Mouse (Mus musculus) inflammation-experienced regulatory T-cells, adult 6 months (primary cell): ENCODE results near the gene Rnf43. TPM values are rescaled to one million over a fixed set of nuclear protein-coding genes. Genes with fewer than 3 reads are reported as not detected.

Experiments
- ATAC-seq: one replicate; pipeline ENCODE4 v1.8.0; 2017
- polyA plus RNA-seq, 3 experiments: library from polyadenylated mRNA; unstranded; fragments of 100-300 nt; shearing (Covaris generic); gene quantifications; one replicate each; pipeline ENCODE4 v1.2.1; 2017

Rnf43 gene
- polyA plus RNA-seq, 3 experiments from 2014 or later, result 35.2 to 53.0 (median 47.2) TPM

DNA sequence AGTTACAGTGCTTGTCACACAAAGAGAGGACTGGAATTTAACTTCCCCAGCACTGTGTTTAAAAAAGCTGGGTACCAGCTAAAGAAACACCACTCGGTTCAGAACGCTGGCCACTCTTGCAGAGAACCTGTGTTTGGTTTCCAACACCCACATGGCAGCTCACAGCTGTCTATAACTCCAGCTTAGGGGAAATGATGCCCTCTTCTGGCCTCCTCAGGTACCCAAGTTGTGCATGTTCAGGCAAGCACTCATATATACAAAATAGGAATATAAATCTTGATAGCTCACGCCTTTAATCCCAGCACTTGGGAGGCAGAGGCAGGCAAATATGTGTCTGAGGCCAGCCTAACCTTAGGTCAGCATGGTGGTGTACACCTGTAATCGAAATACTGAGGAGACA is 53.5 kb downstream of the Rnf43 start:
- no peak for ATAC-seq

DNA sequence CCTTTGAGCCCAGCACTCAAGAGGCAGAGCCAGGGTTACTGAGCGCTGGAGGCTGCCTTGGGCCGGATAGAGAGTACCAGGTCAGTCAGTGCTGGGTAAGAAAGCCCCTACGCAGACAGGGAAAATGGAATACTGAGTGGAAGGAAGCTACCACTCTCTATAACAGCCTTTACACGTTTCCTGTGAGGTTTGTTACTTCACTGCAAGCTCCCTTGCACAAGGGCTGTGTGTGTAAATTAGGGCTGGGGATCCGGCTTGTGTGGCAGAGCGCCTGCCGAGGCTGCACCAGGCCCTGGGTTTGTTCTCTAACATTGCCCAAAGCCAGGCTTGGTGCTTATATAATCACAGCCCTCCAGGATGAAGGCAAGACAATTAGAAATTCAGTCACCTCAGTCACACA is 57.0 kb downstream of the Rnf43 start:
- no peak for ATAC-seq

DNA sequence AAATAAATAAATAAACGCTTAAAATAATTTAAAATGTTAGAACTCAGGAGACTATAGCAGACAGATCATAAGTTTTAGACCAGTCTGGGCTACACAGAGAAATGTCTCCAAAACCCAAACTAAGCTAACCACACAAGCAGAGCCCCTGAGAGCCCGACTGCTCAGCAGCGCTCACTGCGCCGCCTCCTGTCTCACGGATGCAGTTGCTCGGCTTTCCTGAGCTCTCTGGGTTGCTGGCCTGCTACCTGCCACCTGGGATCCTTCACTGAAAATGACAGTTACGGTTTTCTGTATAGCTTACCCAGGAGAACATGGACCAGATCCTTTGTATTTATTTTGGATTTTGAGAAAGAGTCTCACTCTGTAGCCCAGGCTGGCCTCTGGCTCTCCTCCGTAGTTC is 57.8 kb downstream of the Rnf43 start:
- peak; percentile 73 for ATAC-seq

DNA sequence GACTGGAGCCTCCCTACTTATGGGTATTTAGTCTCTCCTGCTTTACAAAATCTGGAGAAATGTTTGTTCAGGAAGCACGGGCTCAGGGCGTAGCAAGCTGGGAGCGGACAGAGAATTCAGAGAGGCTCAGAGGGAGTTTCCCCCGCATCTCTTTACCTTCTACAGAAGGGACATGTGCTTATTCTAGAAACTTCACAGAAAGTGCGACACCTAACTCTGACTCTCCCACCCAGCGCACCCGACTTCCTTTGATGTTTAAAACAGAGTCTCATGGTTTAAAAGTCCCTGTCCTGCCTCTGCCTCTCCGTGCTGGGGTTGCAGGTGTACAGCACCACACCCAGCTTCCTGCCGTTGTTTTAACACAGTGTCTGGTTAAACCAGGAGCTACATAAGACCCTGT is 58.3 kb downstream of the Rnf43 start:
- ATAC-seq, result peak; percentile 90

DNA sequence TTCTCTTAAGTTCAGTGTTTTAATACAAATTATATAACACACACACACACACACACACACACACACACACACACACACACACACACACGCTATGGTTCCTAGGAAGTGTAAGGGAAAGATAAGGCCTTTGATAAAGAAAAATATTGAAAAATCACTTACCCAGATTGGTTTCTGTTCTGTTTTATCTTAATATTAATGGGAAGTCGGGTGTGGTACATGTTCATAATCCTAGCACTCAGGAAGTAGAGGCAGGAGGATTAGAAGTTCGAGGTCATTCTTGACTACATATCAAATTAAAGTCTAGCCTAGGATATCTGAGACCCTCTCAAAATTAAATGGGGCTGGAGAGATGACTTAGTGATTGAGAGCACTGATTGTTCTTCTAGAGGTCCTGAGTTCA is 59.6 kb downstream of the Rnf43 start:
- ATAC-seq, result no peak

- no peak for ATAC-seq
Observed at GRCm38 (mm10) chr11:87722891-87723290, 60.4 kb downstream of the Rnf43 start.

GRCm38 (mm10) chr11:87725515-87725914 is 63.0 kb downstream of the Rnf43 start:
- no peak for ATAC-seq

DNA sequence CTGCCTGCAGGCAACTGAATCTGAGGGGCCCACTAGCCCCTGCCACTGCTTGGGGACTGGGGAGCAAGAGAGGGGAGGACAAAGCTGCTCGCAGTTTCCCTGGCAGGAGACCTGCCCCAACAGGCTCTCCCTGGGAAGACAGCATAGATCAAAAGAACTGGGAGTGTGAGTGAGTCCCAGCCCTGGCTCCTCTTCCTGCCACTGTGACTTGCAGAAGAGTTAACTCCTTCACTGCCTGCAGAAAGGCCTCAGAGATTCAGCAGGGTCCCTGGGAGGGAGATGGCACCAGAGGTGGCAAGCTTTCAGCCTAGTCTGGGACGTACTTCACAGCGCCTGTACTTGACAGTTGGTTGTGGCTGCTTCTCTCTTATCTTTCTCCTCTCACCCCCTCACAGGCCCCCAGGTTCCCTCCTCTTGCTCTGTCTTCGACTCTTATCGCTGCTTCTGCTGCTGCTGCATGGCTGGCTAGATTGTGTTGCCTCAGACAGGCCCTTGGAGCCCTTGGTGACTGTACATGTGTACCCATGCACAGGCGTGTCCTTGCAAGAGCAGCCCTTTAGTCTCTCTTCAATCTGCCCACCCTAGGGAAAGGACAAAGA is 63.5 kb downstream of the Rnf43 start:
- peak; percentile 41 for ATAC-seq

DNA sequence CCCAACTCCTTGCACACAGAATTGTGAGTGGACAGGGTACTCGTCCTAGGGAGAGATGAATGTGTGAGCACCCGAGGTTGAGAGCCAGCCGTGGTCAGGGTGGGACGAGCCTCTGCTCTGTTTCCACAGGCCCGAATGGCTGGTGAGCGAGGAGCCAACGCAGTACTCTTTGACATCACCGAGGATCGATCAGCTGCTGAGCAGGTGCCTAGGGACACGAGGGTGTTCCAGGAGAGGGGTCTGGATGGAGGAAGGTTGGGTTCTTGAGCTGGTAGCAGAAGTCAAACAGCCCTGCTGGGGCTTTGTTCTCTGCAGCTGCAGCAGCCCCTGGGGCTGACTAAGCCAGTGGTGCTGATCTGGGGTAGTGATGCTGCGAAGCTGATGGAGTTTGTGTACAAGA is 64.5 kb downstream of the Rnf43 start:
- no peak for ATAC-seq

GRCm38 (mm10) chr11:87727471-87727870 is 64.9 kb downstream of the Rnf43 start:
- ATAC-seq, result no peak

DNA sequence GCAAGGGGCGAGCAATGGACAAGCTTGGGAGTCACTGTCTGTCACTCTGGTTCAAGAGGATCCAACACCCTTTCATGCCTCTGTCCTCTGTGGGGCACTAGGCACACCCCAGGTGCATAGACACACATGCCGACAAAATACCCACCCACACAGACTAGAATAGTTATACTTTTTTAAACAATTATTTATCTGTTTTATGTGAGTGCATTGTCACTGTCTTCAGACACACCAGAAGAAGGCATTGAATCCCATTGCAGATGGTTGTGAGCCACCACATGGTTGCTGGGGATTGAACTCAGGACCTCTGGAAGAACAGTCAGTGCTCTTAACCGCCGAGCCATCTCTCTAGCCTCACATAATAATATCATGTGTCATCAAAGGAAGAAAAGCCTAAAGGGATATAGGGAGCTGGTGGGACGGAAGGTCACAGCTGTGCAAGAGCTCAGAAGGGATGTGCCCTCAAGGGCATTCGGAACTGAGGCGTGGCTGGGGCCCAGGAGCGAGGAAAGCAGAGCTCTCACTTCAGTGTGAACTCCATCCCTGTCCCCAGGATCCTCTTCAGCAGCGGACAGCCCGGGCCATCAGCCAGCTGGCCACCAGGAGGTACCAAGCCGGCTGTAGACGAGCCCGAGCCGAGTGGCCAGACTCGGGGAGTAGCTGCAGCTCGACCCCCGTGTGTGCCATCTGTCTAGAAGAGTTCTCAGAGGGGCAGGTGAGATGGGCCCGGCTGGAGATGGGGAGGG is 66.5 kb downstream of the Rnf43 start:
- no peak for ATAC-seq

- no peak for ATAC-seq
Observed at GRCm38 (mm10) chr11:87729593-87730185, 67.2 kb downstream of the Rnf43 start.

DNA sequence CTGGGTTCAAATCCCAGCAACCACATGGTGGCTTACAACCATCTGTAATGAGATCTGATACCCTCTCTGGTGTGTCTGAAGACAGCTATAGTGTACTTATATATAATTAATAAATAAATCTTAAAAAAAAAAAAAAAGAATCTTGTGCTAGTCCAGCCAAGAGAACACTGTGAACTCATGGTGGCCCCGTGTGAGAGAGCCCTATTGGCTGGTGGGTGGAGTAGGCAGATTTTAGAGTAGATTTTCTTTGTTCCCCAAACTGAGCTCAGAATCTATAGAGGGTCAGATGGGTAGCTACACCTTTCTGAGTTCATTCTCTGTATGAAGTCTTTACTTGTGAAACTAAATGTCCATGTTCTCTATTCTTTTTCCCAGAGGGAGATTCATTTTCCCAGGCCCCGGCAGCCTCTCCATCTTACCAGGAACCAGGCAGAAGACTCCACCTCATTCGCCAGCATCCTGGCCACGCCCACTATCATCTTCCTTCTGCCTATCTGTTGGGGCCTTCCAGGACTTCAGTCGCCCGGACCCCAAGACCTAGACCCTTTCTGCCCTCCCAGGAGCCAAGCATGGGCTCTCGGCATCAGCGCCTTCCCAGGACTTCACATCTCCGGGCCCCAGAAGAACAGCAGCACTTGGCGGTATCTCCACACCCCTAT is 68.3 kb downstream of the Rnf43 start:
- ATAC-seq, result no peak

GRCm38 (mm10) chr11:87734346-87734745 is 71.8 kb downstream of the Rnf43 start:
- peak; percentile 19 for ATAC-seq

GRCm38 (mm10) chr11:87735691-87736090 is 73.2 kb downstream of the Rnf43 start:
- ATAC-seq, result no peak

- ATAC-seq, result peak; percentile 29
Observed at GRCm38 (mm10) chr11:87736647-87737134, 74.2 kb downstream of the Rnf43 start.

DNA sequence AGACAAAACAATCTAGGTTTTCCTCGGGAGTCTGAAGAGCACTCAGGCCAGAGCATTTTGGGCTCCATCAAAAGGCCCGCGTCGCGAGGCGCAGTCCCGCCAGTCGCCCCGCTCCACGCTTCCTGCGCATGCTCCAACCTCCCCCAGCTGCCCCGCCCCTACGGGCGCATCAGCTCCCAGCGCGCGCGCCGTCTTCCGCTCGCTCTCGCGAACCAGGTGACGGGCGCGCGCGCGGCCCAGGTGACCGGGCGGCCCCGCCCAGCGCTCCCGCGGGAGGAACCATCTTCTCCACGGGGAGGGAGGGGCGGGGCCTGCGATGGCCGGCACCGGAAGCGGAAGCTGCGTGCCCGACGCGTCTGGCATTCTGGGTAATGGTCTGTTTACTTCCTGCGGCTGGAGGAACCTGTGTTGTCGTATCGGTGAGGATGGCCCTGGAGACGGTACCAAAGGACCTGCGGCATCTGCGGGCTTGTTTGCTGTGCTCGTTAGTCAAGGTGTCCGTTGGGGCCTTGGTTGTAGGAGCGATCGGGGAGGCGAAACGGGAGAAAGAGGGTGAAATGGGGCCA is 74.7 kb downstream of the Rnf43 start, which contains the start of gene Supt4a:
Supt4a (plus strand) TSS at position 378 of the 566 bp plus-strand sequence.
- peak; percentile 67 for ATAC-seq

- ATAC-seq, result no peak
Observed at GRCm38 (mm10) chr11:87743691-87744090, 81.2 kb downstream of the Rnf43 start.

DNA sequence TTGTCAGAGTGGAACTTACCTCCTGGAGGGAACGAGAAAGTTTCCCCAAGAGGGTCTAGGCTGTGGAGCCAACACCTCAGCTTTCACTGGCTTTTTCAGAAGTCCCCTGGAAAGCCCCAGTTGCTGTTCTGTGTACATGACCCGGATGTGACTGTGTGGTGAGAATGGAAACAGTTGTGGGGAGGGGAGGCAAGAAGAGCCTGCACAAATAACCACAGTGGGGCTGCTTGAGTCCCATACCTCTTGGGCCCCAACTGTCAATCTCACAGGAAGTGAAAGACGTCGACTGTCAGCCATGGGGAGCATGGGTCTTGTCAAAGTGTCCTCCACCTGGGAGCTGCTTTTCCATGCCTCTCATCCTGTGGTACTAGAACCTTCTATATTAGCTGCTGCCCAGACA is 82.4 kb downstream of the Rnf43 start:
- peak; percentile 73 for ATAC-seq

DNA sequence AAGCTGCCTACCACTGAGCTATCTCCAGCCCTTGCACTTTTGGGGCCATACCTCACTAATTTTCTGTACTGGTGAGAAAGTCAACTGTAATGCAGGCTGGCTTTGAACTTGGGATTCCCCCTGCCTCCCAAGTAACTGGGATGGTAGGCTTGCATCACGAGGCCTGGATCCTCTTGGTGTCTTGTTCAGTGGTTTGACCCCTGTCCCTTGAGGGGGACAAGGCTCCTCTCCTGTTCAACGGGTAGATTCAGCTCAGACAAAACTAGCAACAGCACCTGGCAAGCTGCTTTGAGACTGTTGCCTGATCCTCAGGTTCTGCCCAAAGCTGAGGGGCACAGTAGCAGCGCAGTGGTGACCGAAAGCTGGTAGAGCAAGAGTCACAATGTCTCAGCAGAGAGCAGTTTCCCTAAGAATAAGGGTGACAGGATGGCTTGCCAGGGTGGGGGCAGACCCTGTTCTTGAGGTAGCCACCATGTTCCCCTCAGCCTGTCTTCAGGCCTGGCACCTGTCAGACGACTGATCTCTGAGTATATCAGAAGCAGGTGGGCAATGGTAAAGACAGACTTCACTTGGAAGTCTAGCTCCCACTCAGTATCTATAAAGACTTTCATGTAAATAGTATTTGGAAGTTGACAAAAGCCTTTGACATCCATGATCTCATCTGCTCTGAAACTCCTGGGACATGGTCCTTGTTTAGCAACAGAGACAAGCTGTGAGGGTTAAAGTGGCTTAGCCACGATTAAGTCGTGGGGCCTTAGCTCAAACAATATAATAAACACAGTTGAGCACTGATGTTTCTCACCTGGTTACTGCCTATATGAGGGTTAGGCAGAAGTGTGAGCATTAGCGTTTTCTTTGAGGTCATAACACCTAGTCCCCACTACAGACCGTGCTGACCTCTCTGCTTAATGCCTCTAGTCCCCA is 83.4 kb downstream of the Rnf43 start:
- no peak for ATAC-seq

GRCm38 (mm10) chr11:87747312-87747711 is 84.8 kb downstream of the Rnf43 start:
- no peak for ATAC-seq

DNA sequence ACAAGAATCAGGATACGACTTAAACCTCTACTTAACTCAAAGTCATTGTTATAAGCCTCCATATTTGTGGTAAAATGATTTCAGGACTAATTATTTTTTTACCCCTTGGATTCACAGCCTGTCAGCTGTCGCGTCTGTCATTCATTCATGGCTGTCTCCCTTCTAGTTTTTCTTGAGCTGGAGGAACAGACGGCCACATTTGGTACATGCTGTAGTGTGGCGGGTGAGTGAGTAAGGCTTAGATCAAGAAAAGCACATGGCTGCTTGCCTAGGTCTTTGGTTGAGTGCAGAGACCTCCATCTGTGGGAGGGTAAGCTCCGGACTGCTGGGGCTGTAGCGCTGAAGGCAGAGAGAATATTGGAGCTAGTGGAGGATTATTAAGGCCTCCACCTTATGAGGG is 85.2 kb downstream of the Rnf43 start:
- ATAC-seq, result no peak
